Mouse (Mus musculus) midbrain, embryonic 11.5 days (tissue): ENCODE measurements at regions not wholly inside any gene's neighbourhood (a gene's known extent, or its start where the extent isn't known, plus 50 kb on each side); places are given as distances from the start of the nearest gene placed in this dataset.

Experiments used
- ATAC-seq: fragments of 200-750 bp; cut with Nextera tagmentation; 2 replicates; pipeline ENCODE4 v1.8.0; 2017; ENCODE audit warnings: moderate TSS enrichment, moderate library complexity; ENCODE audit not compliant: low FRiP score
- DNase-seq: peaks from one replicate; pipeline ENCODE4 v3.0.0; 2015; ENCODE audit warnings: low spot score; ENCODE audit errors: missing footprints
- H3K27ac ChIP-seq: fragments of 300-500 bp; sonication (generic); 2 replicates; pipeline ENCODE4 v1.5.1; 2014; ENCODE audit warnings: low read depth, low read length
- H3K27me3 ChIP-seq: fragments of 300-500 bp; sonication (generic); 2 replicates; pipeline ENCODE4 v1.6.1; 2014; ENCODE audit warnings: mild to moderate bottlenecking, low read length, moderate library complexity, mixed read lengths; ENCODE audit not compliant: control insufficient read depth, insufficient read depth
- H3K36me3 ChIP-seq: fragments of 300-500 bp; sonication (generic); 2 replicates; pipeline ENCODE4 v1.6.1; 2014; ENCODE audit warnings: mild to moderate bottlenecking, low read length, moderate library complexity, mixed read lengths; ENCODE audit not compliant: control insufficient read depth, insufficient read depth
- H3K4me1 ChIP-seq: fragments of 300-500 bp; sonication (generic); 2 replicates; pipeline ENCODE4 v1.6.1; 2014; ENCODE audit warnings: low read length; ENCODE audit not compliant: control insufficient read depth, insufficient read depth
- H3K4me2 ChIP-seq: fragments of 300-500 bp; sonication (generic); 2 replicates; pipeline ENCODE4 v1.6.1; 2014; ENCODE audit warnings: mild to moderate bottlenecking, moderate library complexity
- H3K4me3 ChIP-seq: fragments of 300-500 bp; sonication (generic); 2 replicates; pipeline ENCODE4 v1.5.1; 2014; ENCODE audit warnings: low read depth, low read length
- H3K9ac ChIP-seq: fragments of 300-500 bp; sonication (generic); 2 replicates; pipeline ENCODE4 v1.6.1; 2014; ENCODE audit warnings: low read length
- H3K9me3 ChIP-seq: fragments of 300-500 bp; sonication (generic); 2 replicates; pipeline ENCODE4 v1.6.1; 2016; ENCODE audit warnings: low read length; ENCODE audit not compliant: control insufficient read depth
- WGBS: fragments of 180-500 bp; shearing (Covaris S2); extraction: QIAGEN DNeasy Blood & Tissue Kit; methylation state at CpG from one replicate; pipeline ENCODE4 v1.1.7; 2014; 5-methylcytosine and 5-hydroxymethylcytosine counted together

GRCm38 (mm10) chr3:148640680-148641101 lies 349.7 kb downstream of the Adgrl2 start:
- Histone ChIP-seq H3K9ac (no peak overlapping the region), H3K27ac (no peak overlapping the region), H3K4me1 (no peaks in the 10 kb centered on the region), H3K4me3 (no peak overlapping the region), H3K36me3 (no peaks in the 10 kb centered on the region), H3K4me2 (no peak overlapping the region), H3K27me3 (no peaks in the 10 kb centered on the region), H3K9me3 (no peaks in the 10 kb centered on the region)
- DNase-seq: peak; percentile 72
- 81% methylated on average over 3 of the region's 3 CpGs for WGBS
- ATAC-seq: no peak

DNA sequence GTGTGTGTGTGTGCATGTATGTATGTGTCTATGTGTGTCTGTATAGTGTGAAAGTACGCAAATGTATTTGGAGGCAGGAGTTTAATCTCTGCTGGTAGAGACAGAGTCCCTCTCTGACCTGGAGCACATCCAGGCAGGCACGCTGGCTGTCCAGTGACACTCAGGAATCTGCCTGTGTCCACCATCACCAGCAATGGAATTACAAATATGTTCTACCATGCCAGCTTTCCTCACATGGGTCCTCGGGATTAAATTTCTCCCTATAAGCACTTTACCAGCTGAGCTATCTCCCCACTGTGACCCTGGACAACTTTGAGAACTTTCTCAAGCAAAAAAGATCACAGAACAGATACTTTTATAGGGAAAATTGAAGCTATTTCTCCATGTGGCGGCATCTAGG lies 355.3 kb downstream of the Adgrl2 start:
- no peaks in the 10 kb centered on the region for H3K9me3 ChIP-seq
- no peak overlapping the region for H3K4me3 ChIP-seq
- no peaks in the 10 kb centered on the region for H3K4me1 ChIP-seq
- H3K36me3 ChIP-seq: no peaks in the 10 kb centered on the region
- ATAC-seq: no peak
- no peak overlapping the region for H3K27ac ChIP-seq
- WGBS: 83% methylated on average over 4 of the region's 4 CpGs
- DNase-seq: peak; percentile 57
- no peak overlapping the region for H3K9ac ChIP-seq
- H3K4me2 ChIP-seq: no peak overlapping the region
- H3K27me3 ChIP-seq: no peaks in the 10 kb centered on the region

- Histone ChIP-seq H3K36me3 (no peaks in the 10 kb centered on the region), H3K27me3 (no peaks in the 10 kb centered on the region), H3K4me2 (no peak overlapping the region), H3K9ac (no peak overlapping the region), H3K4me1 (no peaks in the 10 kb centered on the region), H3K27ac (no peak overlapping the region), H3K9me3 (no peaks in the 10 kb centered on the region), H3K4me3 (no peak overlapping the region)
- DNase-seq: peak; percentile 74
- 85% methylated on average over 3 of the region's 3 CpGs for WGBS
- ATAC-seq: no peak
Measured at GRCm38 (mm10) chr3:148634352-148634751, 356.0 kb downstream of the Adgrl2 start.

DNA sequence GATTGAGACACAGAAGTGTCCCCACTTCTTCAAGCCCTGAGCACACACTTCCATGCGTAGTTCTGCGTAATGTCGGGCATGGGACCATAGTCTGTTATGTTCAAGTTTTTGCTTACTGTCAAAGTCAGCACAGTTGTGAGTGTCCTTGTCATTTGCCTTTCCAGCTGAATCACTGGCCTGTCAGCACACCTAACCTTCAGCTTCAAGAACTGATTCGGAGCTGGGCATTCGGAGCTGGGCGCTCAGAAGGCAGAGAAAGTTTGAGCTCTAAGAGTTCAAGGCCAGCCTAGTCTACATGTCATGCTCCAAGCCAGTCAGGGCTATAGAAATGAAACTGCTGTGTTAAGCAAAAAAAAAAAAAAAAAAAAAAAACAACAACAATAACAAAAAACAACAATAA lies 357.1 kb downstream of the Adgrl2 start:
- WGBS: 94% methylated on average over 6 of the region's 6 CpGs
- peak; percentile 62 for DNase-seq
- Histone ChIP-seq H3K27me3 (no peaks in the 10 kb centered on the region), H3K27ac (no peak overlapping the region), H3K9me3 (no peaks in the 10 kb centered on the region), H3K9ac (no peak overlapping the region), H3K36me3 (no peaks in the 10 kb centered on the region), H3K4me3 (no peak overlapping the region), H3K4me2 (no peak overlapping the region), H3K4me1 (no peaks in the 10 kb centered on the region)
- ATAC-seq: no peak

GRCm38 (mm10) chr3:148632449-148632848 lies 357.9 kb downstream of the Adgrl2 start:
- Histone ChIP-seq H3K4me3 (no peak overlapping the region), H3K9ac (no peak overlapping the region), H3K27ac (no peak overlapping the region), H3K4me1 (no peaks in the 10 kb centered on the region), H3K4me2 (no peak overlapping the region), H3K27me3 (no peaks in the 10 kb centered on the region), H3K9me3 (no peaks in the 10 kb centered on the region), H3K36me3 (no peaks in the 10 kb centered on the region)
- DNase-seq (peak; percentile 80), ATAC-seq (no peak)
- 93% methylated on average over 2 of the region's 2 CpGs for WGBS

DNA sequence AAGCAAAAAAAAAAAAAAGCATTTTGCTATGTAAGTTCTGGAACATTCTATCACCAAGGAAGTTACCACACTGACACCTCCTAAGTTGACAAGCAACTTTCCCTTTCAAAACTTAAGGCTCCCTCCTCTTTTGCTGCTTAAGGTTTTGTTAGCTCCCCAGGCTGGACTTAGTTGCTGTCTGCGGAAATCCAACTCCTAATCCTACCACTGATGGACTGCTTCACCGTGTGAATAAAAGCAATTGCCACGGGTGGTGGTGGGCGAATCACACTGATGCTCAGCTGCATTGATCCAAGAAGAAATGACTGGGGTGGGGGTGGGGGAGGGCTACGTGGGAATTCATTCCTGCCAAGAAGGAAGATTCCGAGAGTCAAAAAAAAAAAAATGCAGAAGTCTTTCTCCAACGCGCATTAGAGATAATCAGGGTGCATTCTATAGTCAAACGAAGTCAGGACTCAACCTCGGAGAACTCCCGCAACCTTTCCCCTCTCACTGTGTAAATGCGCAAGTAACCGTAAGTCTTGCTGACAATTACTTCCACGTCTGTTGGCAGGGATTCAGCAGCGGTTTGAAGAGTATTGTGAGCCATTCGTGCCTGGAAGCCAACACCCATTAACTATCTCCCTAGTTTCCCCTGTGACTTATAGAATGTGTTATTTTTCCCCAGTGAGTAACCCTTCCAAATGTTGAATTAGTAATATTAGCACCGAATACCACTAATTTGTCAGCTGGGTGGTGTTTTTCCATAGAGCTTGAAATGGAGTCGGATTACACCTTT lies 358.8 kb downstream of the Adgrl2 start:
- Histone ChIP-seq H3K9ac (no peak overlapping the region), H3K27ac (no peak overlapping the region), H3K4me3 (no peak overlapping the region), H3K36me3 (no peaks in the 10 kb centered on the region), H3K4me2 (no peak overlapping the region), H3K4me1 (no peaks in the 10 kb centered on the region), H3K27me3 (no peaks in the 10 kb centered on the region), H3K9me3 (no peaks in the 10 kb centered on the region)
- WGBS: 53% methylated on average over 18 of the region's 18 CpGs
- ATAC-seq (no peak), DNase-seq (peak; percentile 82)

- Histone ChIP-seq H3K4me1 (no peaks in the 10 kb centered on the region), H3K27ac (no peak overlapping the region), H3K4me2 (no peak overlapping the region), H3K9me3 (no peaks in the 10 kb centered on the region), H3K9ac (no peak overlapping the region), H3K4me3 (no peak overlapping the region), H3K36me3 (no peaks in the 10 kb centered on the region), H3K27me3 (no peaks in the 10 kb centered on the region)
- DNase-seq: peak; percentile 78
- WGBS: 82% methylated on average over 7 of the region's 7 CpGs
- no peak for ATAC-seq
Measured at GRCm38 (mm10) chr3:148630865-148631264, 359.5 kb downstream of the Adgrl2 start.

- Histone ChIP-seq H3K4me2 (no peak overlapping the region), H3K36me3 (no peaks in the 10 kb centered on the region), H3K4me1 (no peaks in the 10 kb centered on the region), H3K4me3 (no peak overlapping the region), H3K27me3 (no peaks in the 10 kb centered on the region), H3K9ac (no peak overlapping the region), H3K27ac (no peak overlapping the region), H3K9me3 (no peaks in the 10 kb centered on the region)
- WGBS: 80% methylated on average over 9 of the region's 9 CpGs
- DNase-seq (no peak), ATAC-seq (peak; percentile 50; the same call in 1 of the 2 replicates)
Measured at GRCm38 (mm10) chr3:148614971-148615671, 375.2 kb downstream of the Adgrl2 start.

- H3K4me2 ChIP-seq: no peak overlapping the region
- H3K27ac ChIP-seq: no peak overlapping the region
- H3K9me3 ChIP-seq: no peaks in the 10 kb centered on the region
- DNase-seq (no peak), ATAC-seq (0 out of 2 replicates have a peak, but pooled peaks have one; percentile 52)
- no peak overlapping the region for H3K9ac ChIP-seq
- 47% methylated on average over 3 of the region's 3 CpGs for WGBS
- H3K4me1 ChIP-seq: no peaks in the 10 kb centered on the region
- H3K36me3 ChIP-seq: no peaks in the 10 kb centered on the region
- H3K4me3 ChIP-seq: no peak overlapping the region
- H3K27me3 ChIP-seq: no peaks in the 10 kb centered on the region
Measured at GRCm38 (mm10) chr3:148613443-148613842, 376.9 kb downstream of the Adgrl2 start.
